In genomic region chr13:72640131-72640521, GRCm38 (mm10) we compare ENCODE assay signal across 7 mouse cellular contexts. TPM values are rescaled to one million over a fixed set of nuclear protein-coding genes. Genes with fewer than 3 reads are reported as not detected.
DNase-seq lines count a peak whose midpoint lies in the region; ATAC-seq and TF ChIP-seq lines count a peak whose summit lies in the region.

No protein-coding gene starts in this region.

- no peak overlapping the region for H3K9ac ChIP-seq in forebrain, postnatal 0 days

- no peaks in the 10 kb centered on the region for H3K36me3 ChIP-seq in forebrain, postnatal 0 days (ENCODE audit: insufficient read depth)
- no peaks in the 10 kb centered on the region for H3K36me3 ChIP-seq in macrophage (ENCODE audit: inconsistent target)

- peak; percentile 49 for ATAC-seq in Patski
- no peak for ATAC-seq in forebrain, postnatal 0 days

- WGBS in forebrain, postnatal 0 days = 6% methylated on average over 11 of the region's 11 CpGs
- WGBS in macrophage (ENCODE audit: missing documents) = 6% methylated on average over 11 of the region's 11 CpGs

- H3K9me3 ChIP-seq in forebrain, postnatal 0 days (ENCODE audit: low read length) = no peaks in the 10 kb centered on the region

- peak overlapping the region; percentile 52 for H3K4me2 ChIP-seq in forebrain, postnatal 0 days (ENCODE audit: low read depth)

- in situ Hi-C loops in Patski (cut with MboI; ENCODE audit: low pct_unique_long_range_greater_than_20kb) = loop anchor here (25.0 kb wide), 1 partner anchor 2003 kb away; the partner anchor contains the start of gene Ice1

- H3K79me2 ChIP-seq in macrophage (ENCODE audit: inconsistent target) = no peaks in the 10 kb centered on the region

- POLR2A ChIA-PET in Patski (lab: Charles Lee) = interaction anchor here (2.9 kb wide), 1 partner anchor 11 kb away, joined by 22 read pairs; the partner anchor contains the start of gene Irx2

- no peak overlapping the region for H3K27ac ChIP-seq in forebrain, postnatal 0 days (ENCODE audit: low read depth, low read length)
- H3K27ac ChIP-seq in macrophage = no peak overlapping the region

- H3K27me3 ChIP-seq in Patski = no peaks in the 10 kb centered on the region
- H3K27me3 ChIP-seq in forebrain, postnatal 0 days (ENCODE audit: insufficient read depth, low read length) = peaks cover 66% of the 10 kb centered on the region

- no peaks in the 10 kb centered on the region for H3K4me1 ChIP-seq in forebrain, postnatal 0 days (ENCODE audit: insufficient read depth)

- DNase-seq in Patski (ENCODE audit: low read depth, low spot score) = no peak
- peak; percentile 47 for DNase-seq in brain, adult 2 months (ENCODE audit: low read depth, low spot score)
- peak; percentile 17 for DNase-seq in forebrain, postnatal 0 days
- peak; percentile 52 for DNase-seq in kidney, postnatal 14 days
- no peak for DNase-seq in spleen, postnatal 10 days (ENCODE audit: low spot score in 2 of 2)
- no peak for DNase-seq in layer of hippocampus, postnatal 36 days

- no peak for TF ChIP-seq CTCF in Patski (IDR thresholded peaks at IDR 0.05)
- peak; percentile 40 for TF ChIP-seq CTCF in forebrain, postnatal 0 days (IDR thresholded peaks at IDR 0.05; ENCODE audit: low read depth)

- CTCF ChIA-PET in Patski (lab: Charles Lee) = interaction anchor here (0.9 to 1.9 kb wide), 2 partner anchors 14 to 19 kb away, joined by 5 to 8 read pairs; no protein-coding TSS in a partner anchor

- H3K4me3 ChIP-seq in forebrain, postnatal 0 days (ENCODE audit: low read depth, low read length) = peak overlapping the region; percentile 27
- peak overlapping the region; percentile 20; the same call in 1 of the 2 replicates for H3K4me3 ChIP-seq in macrophage (ENCODE audit: inconsistent target)

RNA-seq across cellular contexts. Expression of gene Irx2, which starts 11.5 kb away (rescaled TPM):
- polyA plus RNA-seq in Patski (2021) = 57.8 TPM
- 2.4 and 3.1 TPM in 2 replicates for total RNA-seq in forebrain, postnatal 0 days (2014; rRNA removed)
- 0.98 and 2.6 TPM in 2 replicates for polyA plus RNA-seq in forebrain, postnatal 0 days (2015; fragmentation: Nextera tagmentation; extraction: Ambion mirVana)
- 1 to 10 TPM in 1 of 26 experiments, not detected in 25; 2.3 TPM for total RNA-seq in macrophage (2018; cell fraction: chromatin; rRNA removed)
- total RNA-seq in macrophage (2018; cell fraction: cytosol; rRNA removed) = not detected
- not detected for total RNA-seq in macrophage (2018; cell fraction: nucleus; rRNA removed)
- polyA plus RNA-seq in macrophage (2018) = not detected in 3 replicates
- total RNA-seq in layer of hippocampus, postnatal 36 days (2021) = not detected

Comparison
In these comparisons a context has a peak if more than half of its experiments do, and no peak if none do; other contexts are left out.
1. DNase-seq: peak in brain, adult 2 months (single experiment), forebrain, postnatal 0 days (single experiment) and kidney, postnatal 14 days (single experiment); none in Patski (single experiment), spleen, postnatal 10 days (0 of 2) and layer of hippocampus, postnatal 36 days (0 of 2).
2. RNA of gene Irx2, which starts 11.5 kb away (polyA plus RNA-seq): 57.8 TPM in Patski (single experiment); 0.98 to 2.6 TPM in forebrain, postnatal 0 days and not detected in macrophage; every median in the first group is over 10 times any median in the second.